Mouse (Mus musculus): ENCODE results near the gene Leng9.

GRCm38 (mm10) chr7:4122783-4123182 lies 27.4 kb downstream of the Leng9 start:
- no peak for TF ChIP-seq CTCF (IDR thresholded peaks at IDR 0.05; ENCODE audit: low read depth, low read length)
- no peak for TF ChIP-seq GATA2 (IDR thresholded peaks at IDR 0.05; ENCODE audit: borderline replicate concordance, low read depth, low read length)

All from G1E (cell line).